Mouse (Mus musculus): ENCODE results near the gene Eci2. TPM values are rescaled to one million over a fixed set of nuclear protein-coding genes. Genes with fewer than 3 reads are reported as not detected.

The Eci2 gene
- polyA plus RNA-seq (2017; shearing (Covaris generic)): 36.0 TPM

DNA sequence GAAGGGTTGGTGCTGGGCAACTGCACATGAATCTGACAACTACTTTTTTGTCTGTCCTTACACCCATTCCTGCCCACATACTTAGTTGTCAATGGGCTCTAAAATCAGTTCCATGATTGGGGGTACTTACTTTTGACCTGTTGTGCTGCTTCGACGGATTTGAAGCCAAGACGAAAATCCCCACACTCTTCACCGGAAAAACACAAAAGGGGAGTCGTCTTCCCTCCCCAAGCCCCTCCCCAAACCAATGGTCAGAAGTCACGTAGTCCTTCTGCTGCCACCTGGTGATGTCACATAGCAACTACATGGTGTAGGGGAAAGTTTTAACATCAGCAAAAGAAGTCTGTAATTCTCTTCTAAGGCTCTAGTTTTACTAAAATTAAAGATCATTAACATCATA is at the start of gene Eci2:
TSS of gene Eci2 (minus strand) at position 218 of the 400 bp plus-strand sequence.

DNA sequence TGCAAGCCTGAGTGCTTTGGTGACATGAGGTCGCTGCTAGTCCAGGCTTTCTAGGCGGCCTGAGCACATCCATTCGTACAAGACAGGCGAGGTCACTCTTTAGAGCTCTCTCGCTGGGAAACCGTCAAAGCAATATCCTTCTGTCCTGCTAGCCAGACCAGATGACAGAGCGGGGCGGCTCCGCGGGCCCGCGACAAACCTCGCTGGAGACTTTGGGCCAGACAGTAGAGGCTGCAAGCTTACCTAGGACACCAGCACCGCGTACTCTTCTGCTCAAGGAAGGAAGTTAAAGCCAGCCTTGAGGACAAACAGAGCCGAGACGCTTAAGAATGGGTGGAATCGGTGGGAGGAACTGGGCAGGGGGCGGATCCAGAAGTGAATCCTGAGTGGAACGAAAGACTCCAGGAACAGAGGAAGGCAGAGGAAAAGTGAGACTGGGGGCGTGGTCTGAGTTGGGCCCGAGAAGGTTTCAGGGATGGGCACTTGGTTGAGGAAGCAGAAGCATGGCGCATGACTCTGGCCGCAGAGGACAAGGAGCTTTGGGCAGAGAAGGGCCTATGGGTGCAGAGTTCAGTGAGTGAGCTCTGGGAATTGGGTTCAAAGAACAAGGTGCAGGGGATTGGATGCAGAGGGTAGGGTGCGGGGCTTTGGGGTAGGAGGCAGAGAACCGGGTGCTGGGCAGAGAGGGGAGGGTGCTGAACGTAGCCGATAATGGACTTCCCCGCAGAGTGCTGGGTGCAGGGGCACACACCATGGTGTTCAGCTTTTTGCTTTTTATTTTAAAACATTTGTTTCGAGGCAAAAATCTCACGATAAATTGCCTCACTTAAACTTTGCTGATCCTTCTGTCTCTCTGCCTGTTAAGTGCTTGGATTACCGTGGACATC is 63.1 kb downstream of the Eci2 start, which contains the start of gene Eci3:
TSS of gene Eci3 (minus strand) at position 300 of the 887 bp plus-strand sequence.

Other genes with a start within 250 kb of the Eci2 start
- 114 TPM for gene Prpf4b, start 151.8 kb downstream of the Eci2 start, polyA plus RNA-seq (2017; shearing (Covaris generic))
- gene Fam217a, start 102.8 kb downstream of the Eci2 start, polyA plus RNA-seq (2017; shearing (Covaris generic)): not detected
- not detected for gene 4933417A18Rik, start 102.7 kb downstream of the Eci2 start, polyA plus RNA-seq (2017; shearing (Covaris generic))
- not detected for gene Eci3, start 63.3 kb downstream of the Eci2 start, polyA plus RNA-seq (2017; shearing (Covaris generic))